Mouse (Mus musculus) midbrain, embryonic 13.5 days (tissue): ENCODE measurements around the gene Tmpo. TPM values are rescaled to one million over a fixed set of nuclear protein-coding genes. Genes with fewer than 3 reads are reported as not detected.

ENCODE experiments used
- ATAC-seq: fragments of 200-750 bp; cut with Nextera tagmentation; 2 replicates; pipeline ENCODE4 v1.8.0; 2017; ENCODE audit warnings: mild to moderate bottlenecking, moderate TSS enrichment, moderate library complexity
- H3K27ac ChIP-seq: fragments of 300-500 bp; sonication (generic); 2 replicates; pipeline ENCODE4 v1.5.1; 2015; ENCODE audit warnings: inconsistent platforms, mild to moderate bottlenecking, moderate library complexity
- H3K27me3 ChIP-seq: fragments of 300-500 bp; sonication (generic); 2 replicates; pipeline ENCODE4 v1.6.1; 2015; ENCODE audit warnings: mild to moderate bottlenecking, inconsistent platforms
- H3K36me3 ChIP-seq: fragments of 300-500 bp; sonication (generic); 2 replicates; pipeline ENCODE4 v1.6.1; 2015; ENCODE audit warnings: mild to moderate bottlenecking, inconsistent platforms
- H3K4me1 ChIP-seq: fragments of 300-500 bp; sonication (generic); replicated peaks from 2 replicates; pipeline ENCODE4 v1.6.1; 2015; ENCODE audit warnings: inconsistent platforms
- H3K4me2 ChIP-seq: fragments of 300-500 bp; sonication (generic); replicated peaks from 2 replicates; pipeline ENCODE4 v1.6.1; 2015; ENCODE audit warnings: moderate library complexity, mild to moderate bottlenecking, inconsistent platforms
- H3K4me3 ChIP-seq: fragments of 300-500 bp; sonication (generic); replicated peaks from 2 replicates; pipeline ENCODE4 v1.5.1; 2015; ENCODE audit warnings: mild to moderate bottlenecking, inconsistent platforms
- H3K9ac ChIP-seq: fragments of 300-500 bp; sonication (generic); replicated peaks from 2 replicates; pipeline ENCODE4 v1.6.1; 2015; ENCODE audit warnings: mild to moderate bottlenecking, inconsistent platforms
- H3K9me3 ChIP-seq: fragments of 300-500 bp; sonication (generic); 2 replicates; pipeline ENCODE4 v1.6.1; 2016; ENCODE audit warnings: mild to moderate bottlenecking, inconsistent platforms
- WGBS: fragments of 180-500 bp; shearing (Covaris S2); methylation state at CpG from one replicate; pipeline ENCODE4 v1.1.7; 2015; 5-methylcytosine and 5-hydroxymethylcytosine counted together
- polyA plus RNA-seq: library from polyadenylated mRNA; unstranded; fragments of >200 nt; fragmentation: Nextera tagmentation; extraction: Ambion mirVana; gene quantifications from 2 replicates; pipeline ENCODE4 v1.2.1, GENCODE M21; 2015

The Tmpo gene
- polyA plus RNA-seq, 1 experiment from 2014 or later: 175 TPM

DNA sequence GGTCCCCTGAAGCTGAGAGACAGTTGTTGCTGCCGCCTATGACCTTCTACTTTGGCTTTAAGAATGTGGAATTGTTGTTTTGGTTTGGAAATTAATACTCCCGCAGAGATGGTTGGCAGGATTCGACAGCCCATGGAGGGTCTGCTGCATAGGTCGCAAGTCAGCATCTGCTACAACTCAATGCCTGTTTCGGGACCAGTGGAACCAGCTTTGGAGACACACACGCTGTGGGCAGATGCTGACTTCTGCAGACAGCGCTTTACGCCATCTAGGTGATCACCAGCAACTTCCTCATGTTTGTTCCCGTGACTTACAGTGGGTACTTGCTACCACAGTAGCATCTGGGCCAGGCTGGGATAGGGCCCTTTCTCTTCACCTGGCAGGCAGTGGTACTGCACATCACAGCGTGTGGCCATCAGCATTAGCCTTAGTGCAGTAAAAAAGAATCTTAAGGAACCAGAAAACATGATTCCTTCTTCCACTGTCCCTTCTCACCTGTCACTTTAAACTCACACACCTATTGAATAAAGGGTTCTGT, 38.4 kb downstream of the Tmpo start:
- Histone ChIP-seq H3K4me3 (no peak overlapping the region), H3K9ac (no peak overlapping the region), H3K27me3 (no peaks in the 10 kb centered on the region), H3K36me3 (peaks cover 22% of the 10 kb centered on the region), H3K4me1 (no peaks in the 10 kb centered on the region), H3K27ac (no peak overlapping the region), H3K9me3 (no peaks in the 10 kb centered on the region), H3K4me2 (no peak overlapping the region)
- 77% methylated on average over 10 of the region's 10 CpGs for WGBS
- ATAC-seq: no peak

DNA sequence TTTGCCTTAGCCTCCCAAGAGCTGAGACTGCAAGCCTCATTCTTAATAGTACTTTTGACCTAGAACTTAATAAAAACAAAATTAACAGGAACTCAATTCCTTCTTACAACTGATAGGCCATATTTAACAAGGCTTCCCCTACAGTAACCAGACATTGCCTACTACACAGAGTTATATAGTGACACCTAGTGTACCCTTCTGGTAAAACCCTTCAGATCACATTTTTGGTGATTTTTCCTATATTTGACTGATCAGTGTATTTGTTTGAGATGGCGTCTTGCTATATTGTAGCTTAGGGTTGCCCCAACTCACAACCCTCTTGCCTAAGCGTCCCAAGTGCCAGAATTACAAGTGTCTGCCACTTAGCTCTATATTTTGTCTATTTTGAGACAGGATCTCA, 39.6 kb downstream of the Tmpo start:
- Histone ChIP-seq H3K27ac (no peak overlapping the region), H3K27me3 (no peaks in the 10 kb centered on the region), H3K36me3 (peaks cover 14% of the 10 kb centered on the region), H3K9ac (no peak overlapping the region), H3K4me2 (no peak overlapping the region), H3K4me1 (no peaks in the 10 kb centered on the region), H3K4me3 (no peak overlapping the region), H3K9me3 (no peaks in the 10 kb centered on the region)
- ATAC-seq: 0 out of 2 replicates have a peak, but pooled peaks have one; percentile 45
- WGBS: 43% methylated on average over 2 of the region's 2 CpGs

DNA sequence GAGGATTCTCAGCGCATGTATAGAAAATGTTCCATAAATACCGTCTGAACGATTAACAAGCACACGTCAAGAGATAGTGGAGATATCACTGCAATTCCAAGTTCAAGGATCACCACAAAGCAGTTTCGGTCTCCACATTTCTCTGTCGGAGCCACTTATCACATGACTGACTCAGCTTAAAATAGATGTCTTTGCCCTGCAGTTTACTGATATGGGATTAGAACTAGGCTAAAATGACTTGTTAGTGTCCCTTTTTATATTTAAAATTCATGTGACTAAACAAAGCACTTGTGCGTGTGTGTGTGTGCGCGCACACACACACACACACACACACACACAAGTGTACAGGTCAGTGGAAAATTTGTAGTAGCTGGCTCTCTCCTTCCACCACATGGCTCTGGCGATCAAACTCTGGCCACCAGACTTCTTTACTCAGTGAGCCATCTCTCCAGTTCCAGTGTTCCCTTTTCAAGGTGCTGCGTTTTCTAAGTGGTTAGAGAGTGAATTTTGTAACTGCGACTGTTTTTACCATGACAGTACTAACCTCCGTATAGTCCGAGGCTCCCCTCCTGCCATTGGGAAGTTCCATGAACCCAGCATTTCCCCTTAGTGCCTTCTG, 41.9 kb downstream of the Tmpo start:
- Histone ChIP-seq H3K27ac (no peak overlapping the region), H3K36me3 (no peaks in the 10 kb centered on the region), H3K4me1 (no peaks in the 10 kb centered on the region), H3K27me3 (no peaks in the 10 kb centered on the region), H3K4me3 (no peak overlapping the region), H3K9me3 (no peaks in the 10 kb centered on the region), H3K4me2 (no peak overlapping the region), H3K9ac (no peak overlapping the region)
- ATAC-seq: no peak
- WGBS: 93% methylated on average over 14 of the region's 14 CpGs

DNA sequence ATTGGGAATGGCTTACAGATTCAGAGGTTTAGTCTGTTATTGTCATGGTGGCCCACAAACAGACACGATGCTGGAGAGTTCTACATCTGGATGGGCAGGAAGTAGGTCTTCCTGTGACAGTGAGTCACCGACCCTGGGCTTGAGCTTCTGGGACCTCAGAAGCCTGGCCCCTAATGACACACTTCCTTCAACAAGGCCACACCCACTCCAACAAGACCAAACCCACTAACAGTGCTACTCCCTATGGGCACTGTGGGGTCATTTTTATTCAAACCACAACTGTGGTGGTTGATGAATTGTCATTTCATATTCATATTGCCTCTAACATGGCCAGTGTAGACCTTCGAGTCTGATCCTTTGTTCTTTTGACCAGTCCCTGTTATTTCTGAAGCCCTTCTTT, 42.8 kb downstream of the Tmpo start:
- no peak for ATAC-seq
- Histone ChIP-seq H3K36me3 (no peaks in the 10 kb centered on the region), H3K9me3 (no peaks in the 10 kb centered on the region), H3K9ac (no peak overlapping the region), H3K4me2 (no peak overlapping the region), H3K27me3 (no peaks in the 10 kb centered on the region), H3K4me1 (no peaks in the 10 kb centered on the region), H3K27ac (no peak overlapping the region), H3K4me3 (no peak overlapping the region)
- WGBS: 90% methylated on average over 3 of the region's 3 CpGs

DNA sequence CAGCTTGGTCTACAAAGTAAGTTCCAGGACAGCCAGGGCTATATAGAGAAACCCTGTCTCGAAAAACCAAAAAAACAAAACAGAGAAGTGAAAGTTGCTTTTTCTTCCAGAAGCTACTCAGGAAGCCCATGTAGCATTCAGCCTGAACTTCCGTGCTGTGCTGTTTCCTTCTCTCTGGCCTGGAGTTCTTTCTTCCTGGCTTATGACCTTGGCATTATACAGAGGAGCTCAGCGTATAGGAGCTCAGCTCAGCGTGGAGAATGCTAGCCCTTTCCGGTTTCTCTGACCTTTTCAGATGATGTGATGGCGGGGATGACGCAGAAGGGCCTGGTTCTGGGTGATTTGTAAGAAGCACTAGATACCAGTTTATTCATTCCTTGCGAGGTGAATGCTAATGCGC, 43.7 kb downstream of the Tmpo start:
- no peak overlapping the region for H3K27ac ChIP-seq
- ATAC-seq: no peak
- H3K4me2 ChIP-seq: no peak overlapping the region
- 65% methylated on average over 9 of the region's 9 CpGs for WGBS
- H3K27me3 ChIP-seq: no peaks in the 10 kb centered on the region
- no peak overlapping the region for H3K9ac ChIP-seq
- H3K4me3 ChIP-seq: no peak overlapping the region
- no peaks in the 10 kb centered on the region for H3K4me1 ChIP-seq
- no peaks in the 10 kb centered on the region for H3K36me3 ChIP-seq
- no peaks in the 10 kb centered on the region for H3K9me3 ChIP-seq

DNA sequence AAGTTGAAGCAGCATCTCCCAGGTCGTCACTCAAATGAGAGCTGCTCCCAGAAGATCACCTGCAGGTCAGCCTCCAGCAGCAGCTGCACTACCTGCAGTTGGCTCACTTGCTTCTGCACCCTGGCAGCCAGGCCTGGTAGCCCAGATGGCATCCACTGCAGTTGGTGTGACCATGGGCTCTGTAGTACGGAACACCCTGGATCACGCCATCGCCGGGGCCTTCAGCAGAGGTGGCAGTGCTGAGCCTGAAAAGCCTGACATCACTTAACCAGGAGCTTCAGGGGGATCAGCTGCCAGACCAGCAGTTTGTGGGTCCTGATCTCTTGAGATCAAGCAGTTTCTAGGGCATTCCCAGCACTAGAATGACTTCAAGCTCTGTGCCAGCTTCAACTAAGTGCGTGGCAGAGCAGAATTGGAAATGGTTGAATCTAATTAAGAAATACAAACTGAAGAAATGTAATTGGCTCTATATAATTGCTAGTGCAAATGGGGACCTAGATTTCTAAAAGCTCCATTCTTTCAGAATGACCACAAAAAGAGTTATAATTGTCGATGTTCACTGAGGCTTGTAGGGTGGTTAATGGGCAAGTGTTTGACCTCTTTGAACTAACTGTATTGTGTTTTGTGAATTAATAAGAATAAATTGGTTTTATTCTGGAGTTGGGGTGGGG, 45.7 kb downstream of the Tmpo start:
- H3K9me3 ChIP-seq: no peaks in the 10 kb centered on the region
- ATAC-seq: no peak
- H3K9ac ChIP-seq: no peak overlapping the region
- WGBS: 85% methylated on average over 7 of the region's 7 CpGs
- H3K36me3 ChIP-seq: no peaks in the 10 kb centered on the region
- no peak overlapping the region for H3K27ac ChIP-seq
- no peak overlapping the region for H3K4me3 ChIP-seq
- no peak overlapping the region for H3K4me2 ChIP-seq
- H3K4me1 ChIP-seq: no peaks in the 10 kb centered on the region
- no peaks in the 10 kb centered on the region for H3K27me3 ChIP-seq

DNA sequence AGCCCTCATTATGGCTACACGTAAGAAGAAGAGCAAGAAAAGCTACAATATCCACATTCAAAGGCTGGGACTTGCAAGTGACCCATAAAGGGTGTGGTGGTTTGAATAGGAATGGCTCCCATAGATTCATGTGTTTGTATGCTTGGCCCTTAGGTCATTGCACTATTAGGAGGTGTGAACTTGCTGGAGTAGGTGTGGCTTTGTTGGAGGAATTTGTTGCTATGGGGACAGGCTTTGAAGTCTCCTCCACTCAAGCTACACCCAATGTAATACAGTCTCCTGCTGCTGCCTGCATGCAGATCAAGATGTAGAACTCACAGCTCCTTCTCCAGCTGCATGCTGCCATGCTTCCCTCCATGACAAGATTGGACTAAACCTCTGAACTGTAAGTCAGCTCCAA, 49.5 kb downstream of the Tmpo start:
- Histone ChIP-seq H3K4me1 (no peaks in the 10 kb centered on the region), H3K9me3 (no peaks in the 10 kb centered on the region), H3K27ac (no peak overlapping the region), H3K9ac (no peak overlapping the region), H3K27me3 (no peaks in the 10 kb centered on the region), H3K36me3 (no peaks in the 10 kb centered on the region), H3K4me3 (no peak overlapping the region), H3K4me2 (no peak overlapping the region)
- no peak for ATAC-seq
- WGBS: 73% methylated on average over 1 of the region's 1 CpGs

DNA sequence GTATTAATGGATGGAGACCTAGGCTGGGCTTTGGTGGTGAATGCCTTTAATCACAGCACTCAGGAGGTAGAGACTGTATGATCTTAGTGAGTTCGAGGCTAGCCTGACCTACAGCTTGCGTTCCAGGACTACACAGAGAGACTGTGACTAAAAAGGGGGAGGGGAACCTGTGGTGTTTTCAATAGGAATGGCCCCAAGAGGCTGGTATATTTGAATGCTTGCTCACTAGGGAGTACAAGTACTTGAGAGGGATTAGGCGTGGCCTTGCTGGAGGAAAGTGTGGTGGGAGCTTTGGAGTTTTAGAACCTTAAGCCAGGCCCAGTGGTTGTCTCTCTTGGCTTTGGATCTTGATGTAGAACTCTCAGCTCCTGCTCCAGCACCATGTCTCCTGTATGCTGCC, 50.3 kb downstream of the Tmpo start:
- Histone ChIP-seq H3K4me1 (no peaks in the 10 kb centered on the region), H3K27ac (no peak overlapping the region), H3K4me2 (no peak overlapping the region), H3K27me3 (no peaks in the 10 kb centered on the region), H3K9ac (no peak overlapping the region), H3K4me3 (no peak overlapping the region), H3K36me3 (no peaks in the 10 kb centered on the region), H3K9me3 (no peaks in the 10 kb centered on the region)
- no peak for ATAC-seq
- WGBS: 83% methylated on average over 3 of the region's 3 CpGs

DNA sequence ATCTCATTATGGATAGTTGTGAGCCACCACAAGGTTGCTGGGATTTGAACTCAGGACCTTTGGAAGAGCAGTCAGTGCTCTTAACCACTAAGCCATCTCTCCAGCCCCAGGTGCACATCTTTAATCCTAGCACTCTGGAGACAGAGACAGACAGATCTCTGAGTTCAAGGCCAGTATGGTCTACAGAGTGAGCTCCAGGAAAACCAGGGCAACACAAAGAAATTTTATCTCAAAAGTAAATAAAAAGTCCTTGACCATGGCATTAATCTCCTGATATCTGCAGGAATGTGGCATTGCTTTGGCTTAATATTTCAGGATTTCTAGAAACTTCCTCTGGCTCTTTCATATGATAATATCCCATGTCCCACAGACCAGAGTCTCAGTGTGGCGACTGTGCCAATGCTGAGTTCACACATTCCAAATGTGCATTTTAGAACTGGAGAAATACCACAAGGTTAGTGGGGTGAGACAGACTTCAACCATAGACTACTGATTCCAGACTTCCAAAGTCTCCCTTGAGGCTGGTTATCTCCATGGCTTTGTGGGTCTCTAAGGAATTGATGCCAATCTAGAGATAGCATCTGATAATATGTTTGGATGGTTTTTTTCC, 52.5 kb downstream of the Tmpo start:
- Histone ChIP-seq H3K4me1 (0 out of 2 replicates have a peak, but pooled peaks cover 4% of the 10 kb centered on the region), H3K27me3 (no peaks in the 10 kb centered on the region), H3K27ac (no peak overlapping the region), H3K4me3 (no peak overlapping the region), H3K9me3 (no peaks in the 10 kb centered on the region), H3K9ac (no peak overlapping the region), H3K36me3 (no peaks in the 10 kb centered on the region), H3K4me2 (no peak overlapping the region)
- 83% methylated on average over 1 of the region's 1 CpGs for WGBS
- ATAC-seq: no peak

DNA sequence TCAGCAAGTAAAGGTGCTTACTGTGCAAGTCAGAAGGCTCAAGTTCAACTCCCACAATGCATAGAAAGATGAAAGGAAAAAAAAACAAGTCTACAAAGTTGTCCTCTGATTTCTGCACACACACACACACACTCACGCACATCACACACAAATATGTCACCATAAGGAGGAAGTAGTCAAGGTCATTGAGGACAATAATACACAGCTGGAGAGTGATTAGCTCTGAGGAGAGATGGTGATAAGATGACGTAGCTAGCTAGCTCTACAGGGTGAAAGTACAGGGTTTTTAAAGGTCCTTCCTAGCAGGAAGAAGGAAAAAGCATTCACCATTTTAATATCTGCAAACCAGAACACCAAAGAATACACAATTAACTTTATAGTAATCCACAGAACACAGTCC, 53.7 kb downstream of the Tmpo start:
- no peaks in the 10 kb centered on the region for H3K27me3 ChIP-seq
- no peak for ATAC-seq
- H3K4me3 ChIP-seq: no peak overlapping the region
- peaks cover 13% of the 10 kb centered on the region for H3K4me1 ChIP-seq
- H3K36me3 ChIP-seq: no peaks in the 10 kb centered on the region
- 86% methylated on average over 2 of the region's 2 CpGs for WGBS
- no peak overlapping the region for H3K27ac ChIP-seq
- no peak overlapping the region for H3K9ac ChIP-seq
- no peak overlapping the region for H3K4me2 ChIP-seq
- H3K9me3 ChIP-seq: no peaks in the 10 kb centered on the region

DNA sequence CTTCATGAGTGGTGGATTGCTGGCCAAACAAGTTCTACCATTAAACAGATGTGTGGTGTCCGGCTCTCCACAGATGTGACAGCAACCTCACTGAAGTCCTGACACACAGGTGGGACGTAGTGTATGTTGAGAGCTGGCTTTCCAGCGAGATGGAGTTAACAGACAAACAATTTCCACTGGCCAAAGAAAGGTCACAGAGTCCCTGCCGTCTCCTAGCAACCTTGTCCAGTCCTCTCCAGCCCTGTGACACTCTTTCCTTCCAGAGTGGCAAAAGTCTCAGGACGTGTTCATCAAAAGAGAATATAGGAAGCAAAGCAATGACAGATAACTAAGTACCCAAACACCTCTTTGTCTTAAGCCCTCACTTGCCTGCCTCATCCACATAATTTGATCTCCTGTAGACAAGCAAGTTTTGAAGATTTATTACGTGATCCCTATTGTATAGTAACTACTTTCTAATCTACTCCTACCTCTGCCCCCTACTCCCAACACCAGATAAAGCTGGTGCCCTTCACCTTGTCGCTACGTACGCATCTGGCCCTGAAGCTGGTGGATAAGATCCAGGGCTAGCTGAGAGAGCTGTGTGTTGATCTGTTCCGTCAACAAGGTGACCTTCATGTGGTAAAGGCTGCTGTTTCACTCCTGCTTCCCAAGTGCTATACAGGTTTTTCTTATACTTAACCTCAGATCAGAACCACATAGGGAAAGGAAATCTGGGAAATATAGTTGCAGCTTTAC, 54.3 kb downstream of the Tmpo start:
- H3K27ac ChIP-seq: no peak overlapping the region
- H3K36me3 ChIP-seq: peaks cover 4% of the 10 kb centered on the region; the same call in 1 of the 2 replicates
- ATAC-seq: no peak
- H3K9me3 ChIP-seq: no peaks in the 10 kb centered on the region
- no peak overlapping the region for H3K4me2 ChIP-seq
- no peaks in the 10 kb centered on the region for H3K27me3 ChIP-seq
- no peak overlapping the region for H3K4me3 ChIP-seq
- peaks cover 19% of the 10 kb centered on the region for H3K4me1 ChIP-seq
- H3K9ac ChIP-seq: no peak overlapping the region
- 79% methylated on average over 10 of the region's 10 CpGs for WGBS
